Mouse (Mus musculus) 3T3-L1 (cell line): Measurements from ENCODE around the gene Il9.

ENCODE experiments used
- DNase-seq: peaks from one replicate; pipeline ENCODE4 v3.0.0-alpha.2; 2015; ENCODE audit warnings: low read depth, low spot score

Il9 gene

GRCm38 (mm10) chr13:56471951-56472350 lies 10.1 kb downstream of the Il9 start:
- no peak for DNase-seq

- DNase-seq: no peak
Measured at GRCm38 (mm10) chr13:56471211-56471610, 10.8 kb downstream of the Il9 start.

GRCm38 (mm10) chr13:56468536-56468935 lies 13.5 kb downstream of the Il9 start:
- DNase-seq: no peak

GRCm38 (mm10) chr13:56467786-56468185 lies 14.3 kb downstream of the Il9 start:
- DNase-seq: no peak

- DNase-seq: no peak
Measured at GRCm38 (mm10) chr13:56463750-56464149, 18.3 kb downstream of the Il9 start.

GRCm38 (mm10) chr13:56463261-56463660 lies 18.8 kb downstream of the Il9 start:
- no peak for DNase-seq

GRCm38 (mm10) chr13:56462791-56463190 lies 19.3 kb downstream of the Il9 start:
- no peak for DNase-seq

GRCm38 (mm10) chr13:56461460-56461859 lies 20.6 kb downstream of the Il9 start:
- DNase-seq: no peak

- DNase-seq: no peak
Measured at GRCm38 (mm10) chr13:56458001-56458400, 24.0 kb downstream of the Il9 start.

- no peak for DNase-seq
Measured at GRCm38 (mm10) chr13:56450035-56450434, 32.0 kb downstream of the Il9 start.

GRCm38 (mm10) chr13:56449239-56450030 lies 32.6 kb downstream of the Il9 start:
- DNase-seq: no peak

- DNase-seq: no peak
Measured at GRCm38 (mm10) chr13:56444996-56445395, 37.0 kb downstream of the Il9 start.

- DNase-seq: peak; percentile 58
Measured at GRCm38 (mm10) chr13:56444112-56444511, 37.9 kb downstream of the Il9 start.

GRCm38 (mm10) chr13:56443411-56443810 lies 38.6 kb downstream of the Il9 start:
- peak; percentile 19 for DNase-seq

GRCm38 (mm10) chr13:56438211-56439075 lies 43.6 kb downstream of the Il9 start, which contains the start of gene Slc25a48:
Gene Slc25a48 (plus strand): TSS chr13:56438355.
- no peak for DNase-seq

GRCm38 (mm10) chr13:56435615-56436287 lies 46.3 kb downstream of the Il9 start:
- DNase-seq: no peak

- no peak for DNase-seq
Measured at GRCm38 (mm10) chr13:56434311-56434751, 47.7 kb downstream of the Il9 start.

GRCm38 (mm10) chr13:56433466-56433865 lies 48.6 kb downstream of the Il9 start:
- peak; percentile 23 for DNase-seq

GRCm38 (mm10) chr13:56432496-56432895 lies 49.5 kb downstream of the Il9 start:
- no peak for DNase-seq
